Mouse (Mus musculus): ENCODE data around the gene Kif18b. TPM values are rescaled to one million over a fixed set of nuclear protein-coding genes. Genes with fewer than 3 reads are reported as not detected.

The Kif18b gene
- polyA plus RNA-seq, 2 experiments, result 6.3 to 19.7 TPM

DNA sequence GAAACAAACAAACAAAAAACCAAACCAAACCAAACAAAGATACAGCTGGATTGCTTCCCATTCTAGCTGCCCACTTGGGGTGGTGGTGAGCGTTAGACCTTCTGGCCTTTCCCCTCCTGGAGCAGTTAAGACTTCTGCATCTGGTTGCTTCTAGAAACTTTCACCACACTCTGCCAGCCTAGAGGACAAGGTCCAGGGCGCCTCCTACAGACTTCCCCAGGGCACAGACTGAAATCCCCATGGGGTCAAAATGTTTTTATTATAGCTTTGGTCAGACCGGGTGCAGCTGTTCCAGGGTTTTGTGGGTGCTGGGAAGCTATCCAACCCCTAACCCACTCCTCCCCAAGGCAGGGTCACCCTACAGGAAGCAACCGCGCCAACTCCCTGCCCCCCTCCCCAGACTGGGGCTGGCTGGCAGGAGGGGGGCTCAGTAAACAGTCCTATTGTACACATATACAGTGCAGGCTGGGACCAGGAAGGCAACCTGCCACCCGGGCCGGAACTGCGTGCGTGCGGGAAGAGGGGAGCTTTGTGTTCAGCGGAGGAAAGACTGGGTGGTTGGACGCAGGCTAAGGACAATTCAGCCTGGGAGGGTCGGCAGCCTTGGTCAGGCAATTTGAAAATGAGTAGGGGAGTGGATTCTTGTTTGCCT lies 14.2 kb upstream of the Kif18b start:
- Histone ChIP-seq H3K4me2 (ENCODE audit: low read depth) (no peak overlapping the region), H3K9me3 (ENCODE audit: control insufficient read depth, low read length) (no peaks in the 10 kb centered on the region), H3K4me3 (ENCODE audit: insufficient read depth in 1 of 2, low read depth in 2 of 2, low read length in 2 of 2) (no peak overlapping the region), H3K4me1 (replicated peaks; ENCODE audit: control insufficient read depth in 2 of 2, insufficient read depth in 2 of 2, low read length in 1 of 2) (peaks cover 2 to 11% of the 10 kb centered on the region in 2 experiments; a peak in 3 of 4 replicates), H3K27ac (no peak overlapping the region), H3K27me3 (ENCODE audit: control insufficient read depth, insufficient read depth, low read length) (peaks cover 33% of the 10 kb centered on the region), H3K36me3 (replicated peaks; ENCODE audit: control insufficient read depth, insufficient read depth, low read depth) (no peaks in the 10 kb centered on the region), H3K9ac (replicated peaks) (no peak overlapping the region)
- ATAC-seq (ENCODE audit: insufficient read depth) (no peak), DNase-seq (ENCODE audit: low read depth in 3 of 3, low spot score in 3 of 3) (no peak)
- TF ChIP-seq EP300 (IDR thresholded peaks at IDR 0.05; ENCODE audit: low read depth) (no peak), CTCF (IDR thresholded peaks at IDR 0.05; ENCODE audit: low read depth) (0 out of 2 replicates have a peak, but pooled peaks have one; percentile 12)
- WGBS (ENCODE audit: insufficient replicate concordance), result 31% methylated on average over 13 of the region's 13 CpGs

DNA sequence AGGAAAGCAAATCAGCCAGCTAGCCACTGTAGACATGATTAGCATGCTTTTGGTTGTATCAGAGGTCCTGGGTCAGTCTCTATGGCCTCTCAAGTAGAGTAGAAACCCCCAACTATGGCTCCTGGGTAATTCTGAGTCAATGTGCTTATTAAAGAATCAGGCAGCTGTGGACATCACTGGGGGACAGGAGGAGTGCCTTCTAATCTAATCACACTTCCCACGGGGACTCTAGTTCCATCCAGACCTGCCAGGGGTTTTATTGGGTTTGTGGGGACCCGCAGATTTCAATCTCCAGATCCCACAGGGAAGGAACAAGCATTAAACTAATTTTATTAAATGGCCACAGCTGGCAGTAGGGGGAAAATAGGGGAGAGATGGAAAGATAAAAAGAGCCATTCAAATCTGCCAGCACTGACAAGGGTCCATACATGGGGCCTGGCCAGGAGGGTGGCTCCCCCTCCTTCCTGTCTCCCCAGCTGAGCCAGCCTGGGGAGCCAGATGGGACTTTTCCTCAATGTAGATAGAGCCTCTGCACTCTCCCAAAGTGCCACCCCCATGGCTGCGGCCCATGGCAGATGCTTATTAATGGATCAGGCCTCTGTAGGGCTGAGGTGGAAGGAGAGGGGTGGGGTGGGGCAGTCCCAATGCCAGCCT lies 12.7 kb upstream of the Kif18b start:
- Histone ChIP-seq H3K4me2 (ENCODE audit: low read depth) (no peak overlapping the region), H3K27ac (no peak overlapping the region), H3K27me3 (ENCODE audit: control insufficient read depth, insufficient read depth, low read length) (peaks cover 18% of the 10 kb centered on the region), H3K9ac (replicated peaks) (no peak overlapping the region), H3K4me3 (ENCODE audit: insufficient read depth in 1 of 2, low read depth in 2 of 2, low read length in 2 of 2) (no peak overlapping the region), H3K9me3 (ENCODE audit: control insufficient read depth, low read length) (no peaks in the 10 kb centered on the region), H3K36me3 (replicated peaks; ENCODE audit: control insufficient read depth, insufficient read depth, low read depth) (no peaks in the 10 kb centered on the region), H3K4me1 (replicated peaks; ENCODE audit: control insufficient read depth in 2 of 2, insufficient read depth in 2 of 2, low read length in 1 of 2) (peaks cover 2 to 11% of the 10 kb centered on the region in 2 experiments; a peak in 3 of 4 replicates)
- TF ChIP-seq EP300 (IDR thresholded peaks at IDR 0.05; ENCODE audit: low read depth) (no peak), CTCF (IDR thresholded peaks at IDR 0.05; ENCODE audit: low read depth) (no peak)
- ATAC-seq (ENCODE audit: insufficient read depth) (no peak), DNase-seq (ENCODE audit: low read depth in 3 of 3, low spot score in 3 of 3) (no peak)
- 41% methylated on average over 3 of the region's 3 CpGs for WGBS (ENCODE audit: insufficient replicate concordance)

DNA sequence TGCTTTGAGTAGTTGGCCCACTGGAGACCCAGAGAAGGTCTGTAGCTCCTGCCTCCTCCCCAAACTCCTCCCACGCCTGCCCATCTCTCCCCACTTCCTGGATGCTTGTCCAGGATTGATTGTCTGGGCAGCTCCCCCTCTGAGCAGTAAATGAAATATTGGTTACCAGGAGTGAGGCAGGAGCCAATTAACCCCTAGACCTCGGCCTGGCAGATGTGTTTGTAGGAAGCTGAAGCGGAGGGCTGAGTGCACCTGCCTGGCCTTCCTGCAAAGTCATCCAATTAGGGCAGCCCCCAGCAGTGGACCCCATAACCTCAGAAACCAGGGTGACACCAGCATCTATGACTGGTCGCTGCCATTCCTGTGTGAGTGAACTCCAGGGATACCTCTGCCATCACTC lies 11.3 kb upstream of the Kif18b start:
- Histone ChIP-seq H3K9me3 (ENCODE audit: control insufficient read depth, low read length) (no peaks in the 10 kb centered on the region), H3K27ac (no peak overlapping the region), H3K4me1 (replicated peaks; ENCODE audit: control insufficient read depth in 2 of 2, insufficient read depth in 2 of 2, low read length in 1 of 2) (peaks cover 2 to 7% of the 10 kb centered on the region in 2 experiments; a peak in 3 of 4 replicates), H3K9ac (replicated peaks) (no peak overlapping the region), H3K4me3 (ENCODE audit: insufficient read depth in 1 of 2, low read depth in 2 of 2, low read length in 2 of 2) (no peak overlapping the region), H3K27me3 (ENCODE audit: control insufficient read depth, insufficient read depth, low read length) (peaks cover 13% of the 10 kb centered on the region), H3K36me3 (replicated peaks; ENCODE audit: control insufficient read depth, insufficient read depth, low read depth) (no peaks in the 10 kb centered on the region), H3K4me2 (ENCODE audit: low read depth) (no peak overlapping the region)
- no peak for TF ChIP-seq EP300 (IDR thresholded peaks at IDR 0.05; ENCODE audit: low read depth)
- no peak for TF ChIP-seq CTCF (IDR thresholded peaks at IDR 0.05; ENCODE audit: low read depth)
- DNase-seq (ENCODE audit: low read depth in 3 of 3, low spot score in 3 of 3), result no peak
- 35% methylated on average over 4 of the region's 4 CpGs for WGBS (ENCODE audit: insufficient replicate concordance)
- ATAC-seq (ENCODE audit: insufficient read depth), result no peak

DNA sequence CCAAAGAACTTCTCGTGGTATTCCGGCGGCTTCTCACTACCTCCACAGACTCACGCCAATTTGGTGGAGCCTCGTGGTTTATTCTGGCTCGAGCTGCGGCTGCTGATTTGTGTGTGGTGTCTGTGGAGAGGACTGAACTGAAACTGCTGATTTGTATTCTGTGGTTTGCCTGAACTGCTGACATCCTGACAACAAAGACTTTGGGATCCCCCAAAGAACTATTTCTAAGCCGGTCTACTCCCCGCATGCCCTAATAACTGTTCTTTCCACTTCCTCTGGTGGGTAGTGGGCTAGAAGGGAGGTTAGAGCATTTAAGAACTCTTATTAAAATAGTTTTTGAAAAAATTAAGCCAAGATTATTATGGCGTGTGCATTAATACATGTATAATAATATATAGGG lies 5.7 kb upstream of the Kif18b start:
- no peak overlapping the region for H3K27ac ChIP-seq
- H3K4me1 ChIP-seq (replicated peaks; ENCODE audit: control insufficient read depth in 2 of 2, insufficient read depth in 2 of 2, low read length in 1 of 2), result peaks cover 0 to under 1% of the 10 kb centered on the region in 2 experiments
- DNase-seq (ENCODE audit: low read depth in 3 of 3, low spot score in 3 of 3) (no peak), ATAC-seq (ENCODE audit: insufficient read depth) (no peak)
- no peak for TF ChIP-seq EP300 (IDR thresholded peaks at IDR 0.05; ENCODE audit: low read depth)
- TF ChIP-seq CTCF (IDR thresholded peaks at IDR 0.05; ENCODE audit: low read depth), result no peak
- whole genome bisulfite sequencing (ENCODE audit: insufficient replicate concordance), result 58% methylated on average over 10 of the region's 10 CpGs
- no peak overlapping the region for H3K4me2 ChIP-seq (ENCODE audit: low read depth)
- H3K4me3 ChIP-seq (ENCODE audit: insufficient read depth in 1 of 2, low read depth in 2 of 2, low read length in 2 of 2), result no peak overlapping the region
- H3K9me3 ChIP-seq (ENCODE audit: control insufficient read depth, low read length), result no peaks in the 10 kb centered on the region
- H3K36me3 ChIP-seq (replicated peaks; ENCODE audit: control insufficient read depth, insufficient read depth, low read depth), result no peaks in the 10 kb centered on the region
- H3K27me3 ChIP-seq (ENCODE audit: control insufficient read depth, insufficient read depth, low read length), result no peaks in the 10 kb centered on the region; the same call in 1 of the 2 replicates
- no peak overlapping the region for H3K9ac ChIP-seq (replicated peaks)

DNA sequence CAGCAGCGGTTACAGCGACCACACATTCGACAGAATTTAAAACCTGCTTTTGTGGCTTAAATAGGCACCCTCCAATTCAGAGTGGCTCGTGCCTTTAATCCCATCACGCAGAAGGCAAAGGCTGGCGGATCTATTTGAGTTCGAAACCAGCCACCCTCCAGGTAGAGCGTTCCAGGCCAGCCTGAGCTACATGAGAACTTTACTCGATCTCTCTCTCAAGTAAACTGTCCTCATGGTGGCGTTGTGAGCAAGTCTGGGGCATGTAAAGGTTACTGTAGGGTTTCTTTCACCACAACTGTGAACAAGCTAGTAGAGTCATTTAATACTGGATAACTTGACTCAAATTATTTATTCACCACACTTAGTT lies 410 bp upstream of the Kif18b start:
- Histone ChIP-seq H3K27me3 (ENCODE audit: control insufficient read depth, insufficient read depth, low read length) (no peaks in the 10 kb centered on the region), H3K4me3 (ENCODE audit: insufficient read depth in 1 of 2, low read depth in 2 of 2, low read length in 2 of 2) (peak overlapping the region; percentile 83 to 94), H3K36me3 (replicated peaks; ENCODE audit: control insufficient read depth, insufficient read depth, low read depth) (peaks cover 27% of the 10 kb centered on the region), H3K4me1 (replicated peaks; ENCODE audit: control insufficient read depth in 2 of 2, insufficient read depth in 2 of 2, low read length in 1 of 2) (peaks cover 4 to 16% of the 10 kb centered on the region in 2 experiments), H3K4me2 (ENCODE audit: low read depth) (peak overlapping the region; percentile 81), H3K9ac (replicated peaks) (peak overlapping the region; percentile 83), H3K9me3 (ENCODE audit: control insufficient read depth, low read length) (no peaks in the 10 kb centered on the region), H3K27ac (peak overlapping the region; percentile 92)
- TF ChIP-seq CTCF (IDR thresholded peaks at IDR 0.05; ENCODE audit: low read depth), result peak; percentile 49
- TF ChIP-seq EP300 (IDR thresholded peaks at IDR 0.05; ENCODE audit: low read depth), result no peak
- WGBS (ENCODE audit: insufficient replicate concordance), result under 1% methylated on average over 10 of the region's 10 CpGs
- peak; percentile 47 for ATAC-seq (ENCODE audit: insufficient read depth)
- peak; percentile 50 to 67 (median 51) for DNase-seq (ENCODE audit: low read depth in 3 of 3, low spot score in 3 of 3)
